Mouse (Mus musculus) kidney, embryonic 14.5 days (tissue): ENCODE results near the gene Gm3238. TPM values are rescaled to one million over a fixed set of nuclear protein-coding genes. Genes with fewer than 3 reads are reported as not detected.

ENCODE experiments used
- ATAC-seq: fragments of 200-750 bp; cut with Nextera tagmentation; 2 replicates; pipeline ENCODE4 v1.8.0; 2017; ENCODE audit warnings: moderate number of reproducible peaks, mild to moderate bottlenecking, moderate TSS enrichment, moderate library complexity; ENCODE audit not compliant: low FRiP score, low TSS enrichment
- H3K27ac ChIP-seq: fragments of 300-500 bp; sonication (generic); 2 replicates; pipeline ENCODE4 v1.5.1; 2014; ENCODE audit warnings: low read depth, mild to moderate bottlenecking, low read length, moderate library complexity, mixed read lengths
- H3K27me3 ChIP-seq: fragments of 300-500 bp; sonication (generic); 2 replicates; pipeline ENCODE4 v1.6.1; 2014; ENCODE audit warnings: mild to moderate bottlenecking, low read length; ENCODE audit not compliant: control insufficient read depth, insufficient read depth
- H3K36me3 ChIP-seq: fragments of 300-500 bp; sonication (generic); 2 replicates; pipeline ENCODE4 v1.6.1; 2014; ENCODE audit warnings: low read length, mixed read lengths; ENCODE audit not compliant: control insufficient read depth, insufficient read depth
- H3K4me1 ChIP-seq: fragments of 300-500 bp; sonication (generic); 2 replicates; pipeline ENCODE4 v1.6.1; 2014; ENCODE audit warnings: low read length, mixed read lengths; ENCODE audit not compliant: control insufficient read depth, insufficient read depth
- H3K4me2 ChIP-seq: fragments of 300-500 bp; sonication (generic); replicated peaks from 2 replicates; pipeline ENCODE4 v1.6.1; 2014; ENCODE audit warnings: low read depth, mild to moderate bottlenecking, low read length
- H3K4me3 ChIP-seq: fragments of 300-500 bp; sonication (generic); 2 replicates; pipeline ENCODE4 v1.5.1; 2014; ENCODE audit warnings: mild to moderate bottlenecking, low read length
- H3K9ac ChIP-seq: fragments of 300-500 bp; sonication (generic); 2 replicates; pipeline ENCODE4 v1.6.1; 2014; ENCODE audit warnings: low read depth, mild to moderate bottlenecking, low read length, moderate library complexity
- H3K9me3 ChIP-seq: fragments of 300-500 bp; sonication (generic); 2 replicates; pipeline ENCODE4 v1.6.1; 2016; ENCODE audit warnings: low read length; ENCODE audit not compliant: control insufficient read depth
- WGBS: fragments of 180-500 bp; shearing (Covaris S2); extraction: QIAGEN DNeasy Blood & Tissue Kit; methylation state at CpG from one replicate; pipeline ENCODE4 v1.1.7; 2014; 5-methylcytosine and 5-hydroxymethylcytosine counted together
- polyA plus RNA-seq: library from polyadenylated mRNA; unstranded; fragments of >200 nt; fragmentation: Nextera tagmentation; extraction: Ambion mirVana; gene quantifications from 2 replicates; pipeline ENCODE4 v1.2.1, GENCODE M21; 2014

Gm3238 gene
- polyA plus RNA-seq, 1 experiment from 2014 or later = not detected

DNA sequence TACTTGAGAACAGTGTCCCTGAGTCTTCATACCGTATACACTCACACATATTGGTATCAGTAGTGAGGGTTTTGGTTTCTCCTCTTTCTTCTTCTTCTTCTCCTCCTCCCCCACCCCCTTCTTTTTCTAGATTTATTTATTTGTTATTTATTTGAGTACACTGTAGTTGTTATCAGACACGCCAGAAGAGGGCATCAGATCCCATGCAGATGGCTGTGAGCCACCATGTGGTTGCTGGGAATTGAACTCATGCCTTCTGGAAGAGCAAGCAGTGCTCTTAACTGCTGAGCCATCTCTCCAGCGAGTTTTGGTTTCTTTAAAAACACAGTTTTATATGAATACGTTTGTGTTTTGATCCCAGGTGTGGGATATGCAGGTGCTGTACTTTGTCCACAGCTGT lies 42.8 kb downstream of the Gm3238 start:
- Histone ChIP-seq H3K4me3 (no peak overlapping the region), H3K27ac (no peak overlapping the region), H3K9me3 (no peaks in the 10 kb centered on the region), H3K36me3 (no peaks in the 10 kb centered on the region), H3K4me1 (no peaks in the 10 kb centered on the region), H3K4me2 (no peak overlapping the region), H3K9ac (no peak overlapping the region), H3K27me3 (no peaks in the 10 kb centered on the region)
- ATAC-seq = no peak
- 60% methylated on average over 4 of the region's 4 CpGs for WGBS

DNA sequence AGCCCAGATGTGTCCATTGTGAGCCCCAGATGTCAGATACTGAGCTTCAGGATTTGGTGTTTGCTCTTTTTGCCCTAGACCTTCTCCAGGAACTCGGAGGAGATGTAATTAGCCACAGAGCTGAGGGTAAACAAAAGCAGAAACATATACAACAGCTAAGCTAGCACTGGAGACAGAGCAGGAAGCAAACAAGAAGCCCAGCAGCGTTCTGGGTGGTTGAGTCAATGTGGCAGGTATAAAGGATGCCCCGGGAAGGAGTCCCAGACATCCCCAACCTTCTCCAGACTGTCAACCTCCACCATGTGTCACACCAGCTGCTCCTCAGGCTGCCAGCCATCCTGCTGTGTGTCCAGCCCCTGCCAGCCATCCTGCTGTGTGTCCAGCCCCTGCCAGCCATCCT lies 44.9 kb downstream of the Gm3238 start, which contains the start of gene Gm10100:
Gm10100 (plus strand) TSS at position 301 of the 400 bp plus-strand sequence.
- H3K4me2 ChIP-seq = no peak within 1 kb of the TSS
- 45% methylated on average over 3 of the region's 3 CpGs for WGBS
- no peak within 1 kb of the TSS for H3K4me3 ChIP-seq
- no peak for ATAC-seq
- H3K9me3 ChIP-seq = no peaks in the 10 kb centered on the region
- H3K27me3 ChIP-seq = no peaks in the 10 kb centered on the region
- H3K27ac ChIP-seq = no peak within 1 kb of the TSS
- no peaks in the 10 kb centered on the region for H3K36me3 ChIP-seq
- H3K4me1 ChIP-seq = no peaks in the 10 kb centered on the region
- no peak within 1 kb of the TSS for H3K9ac ChIP-seq

DNA sequence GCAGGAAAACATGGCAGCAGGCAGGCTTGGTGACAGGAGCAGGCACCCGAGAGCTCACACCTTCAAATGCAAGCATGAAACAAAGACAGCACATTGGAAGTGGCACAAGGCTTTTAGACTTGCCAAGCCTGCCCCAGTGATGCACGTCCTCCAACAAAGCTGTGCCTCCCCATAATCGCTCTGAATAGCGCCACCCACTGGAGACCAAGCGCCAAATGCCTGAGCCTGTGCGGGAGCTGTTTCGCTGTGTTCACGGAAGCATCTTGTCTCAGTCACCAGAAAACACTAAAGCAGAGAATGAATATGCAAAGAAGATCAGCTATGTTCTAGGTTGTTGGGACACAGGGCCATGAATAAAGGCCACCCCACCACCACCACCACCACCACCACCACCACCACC lies 46.3 kb downstream of the Gm3238 start:
- Histone ChIP-seq H3K36me3 (no peaks in the 10 kb centered on the region), H3K27me3 (no peaks in the 10 kb centered on the region), H3K4me2 (no peak overlapping the region), H3K4me3 (no peak overlapping the region), H3K4me1 (no peaks in the 10 kb centered on the region), H3K27ac (no peak overlapping the region), H3K9ac (no peak overlapping the region), H3K9me3 (no peaks in the 10 kb centered on the region)
- 72% methylated on average over 8 of the region's 8 CpGs for WGBS
- no peak for ATAC-seq

Other genes starting within 250 kb of the Gm3238 start
- gene Itgb2, start 241.1 kb downstream of the Gm3238 start, polyA plus RNA-seq = 1.1 and 1.3 TPM in 2 replicates
- 104 and 144 TPM in 2 replicates for gene Pttg1ip, start 189.6 kb downstream of the Gm3238 start, polyA plus RNA-seq
- gene Sumo3, start 165.2 kb downstream of the Gm3238 start, polyA plus RNA-seq = 253 and 294 TPM in 2 replicates
- 1.2 and 1.8 TPM in 2 replicates for gene Gm49325, start 165.1 kb downstream of the Gm3238 start, polyA plus RNA-seq
- gene Ube2g2, start 149.1 kb downstream of the Gm3238 start, polyA plus RNA-seq = 41.3 and 51.8 TPM in 2 replicates
- 0.41 and 0.74 TPM in 2 replicates for gene Tspear, start 84.8 kb downstream of the Gm3238 start, polyA plus RNA-seq
- gene Gm19402, start 80.6 kb downstream of the Gm3238 start, polyA plus RNA-seq = not detected in 2 replicates
- not detected in 2 replicates for gene Gm9508, start 74.1 kb downstream of the Gm3238 start, polyA plus RNA-seq
- gene Gm10272, start 64.7 kb downstream of the Gm3238 start, polyA plus RNA-seq = not detected in 2 replicates
- gene Gm10024, start 59.9 kb downstream of the Gm3238 start, polyA plus RNA-seq = not detected in 2 replicates
- not detected in 2 replicates for gene Gm10142, start 55.5 kb downstream of the Gm3238 start, polyA plus RNA-seq
- gene Krtap12-1, start 50.7 kb downstream of the Gm3238 start, polyA plus RNA-seq = not detected in 2 replicates
- gene Gm10100, start 44.8 kb downstream of the Gm3238 start, polyA plus RNA-seq = not detected in 2 replicates
- gene Gm18596, start 28.7 kb downstream of the Gm3238 start, polyA plus RNA-seq = not detected in 2 replicates
- gene Gm9736, start 20.0 kb downstream of the Gm3238 start, polyA plus RNA-seq = not detected in 2 replicates
- not detected in 2 replicates for gene Gm3233, start 11.6 kb downstream of the Gm3238 start, polyA plus RNA-seq
- gene Gm7138, start 5.6 kb upstream of the Gm3238 start, polyA plus RNA-seq = not detected in 2 replicates
- not detected in 2 replicates for gene Gm3250, start 11.2 kb upstream of the Gm3238 start, polyA plus RNA-seq
- not detected in 2 replicates for gene Gm7137, start 16.9 kb upstream of the Gm3238 start, polyA plus RNA-seq
- not detected in 2 replicates for gene Gm9639, start 23.8 kb upstream of the Gm3238 start, polyA plus RNA-seq
- gene Gm19668, start 27.8 kb upstream of the Gm3238 start, polyA plus RNA-seq = not detected in 2 replicates
- not detected in 2 replicates for gene Gm9507, start 40.5 kb upstream of the Gm3238 start, polyA plus RNA-seq
- gene Gm2696, start 43.4 kb upstream of the Gm3238 start, polyA plus RNA-seq = not detected in 2 replicates
- not detected in 2 replicates for gene Krtap10-4, start 55.8 kb upstream of the Gm3238 start, polyA plus RNA-seq
- not detected in 2 replicates for gene Krtap10-10, start 64.6 kb upstream of the Gm3238 start, polyA plus RNA-seq
- gene Gm36176, start 75.5 kb upstream of the Gm3238 start, polyA plus RNA-seq = not detected in 2 replicates
- not detected in 2 replicates for gene Gm10318, start 81.5 kb upstream of the Gm3238 start, polyA plus RNA-seq
- not detected in 2 replicates for gene Gm3285, start 90.7 kb upstream of the Gm3238 start, polyA plus RNA-seq
- 2.2 and 3.3 TPM in 2 replicates for gene Lrrc3, start 131.2 kb upstream of the Gm3238 start, polyA plus RNA-seq
- gene Trpm2, start 199.2 kb upstream of the Gm3238 start, polyA plus RNA-seq = 0.27 and 0.54 TPM in 2 replicates
- gene 1810043G02Rik, start 207.2 kb upstream of the Gm3238 start, polyA plus RNA-seq = 26.4 and 35.8 TPM in 2 replicates
- 91.2 and 118 TPM in 2 replicates for gene Pfkl, start 238.8 kb upstream of the Gm3238 start, polyA plus RNA-seq